Mouse (Mus musculus): ENCODE results near the gene Prdm11.

Gene Prdm11

GRCm38 (mm10) chr2:93045129-93045817 lies 694 bp downstream of the Prdm11 start:
- peak; percentile 97 for DNase-seq

GRCm38 (mm10) chr2:93043449-93044157 lies 2.4 kb downstream of the Prdm11 start:
- DNase-seq, result no peak

- peak; percentile 61 for DNase-seq
Measured at GRCm38 (mm10) chr2:93041470-93041869, 4.5 kb downstream of the Prdm11 start.

GRCm38 (mm10) chr2:93040841-93041240 lies 5.1 kb downstream of the Prdm11 start:
- DNase-seq, result peak; percentile 28

GRCm38 (mm10) chr2:93039706-93040105 lies 6.3 kb downstream of the Prdm11 start:
- peak; percentile 12 for DNase-seq

GRCm38 (mm10) chr2:93039043-93039442 lies 6.9 kb downstream of the Prdm11 start:
- peak; percentile 29 for DNase-seq

- DNase-seq, result peak; percentile 39
Measured at GRCm38 (mm10) chr2:93035631-93036030, 10.3 kb downstream of the Prdm11 start.

GRCm38 (mm10) chr2:93032651-93033050 lies 13.3 kb downstream of the Prdm11 start:
- DNase-seq, result no peak

- DNase-seq, result no peak
Measured at GRCm38 (mm10) chr2:93032049-93032448, 13.9 kb downstream of the Prdm11 start.

GRCm38 (mm10) chr2:93031021-93031420 lies 14.9 kb downstream of the Prdm11 start:
- peak; percentile 70 for DNase-seq

GRCm38 (mm10) chr2:93030101-93030500 lies 15.9 kb downstream of the Prdm11 start:
- peak; percentile 16 for DNase-seq

- DNase-seq, result peak; percentile 70
Measured at GRCm38 (mm10) chr2:93029267-93030060, 16.5 kb downstream of the Prdm11 start.

- DNase-seq, result no peak
Measured at GRCm38 (mm10) chr2:93028865-93029264, 17.1 kb downstream of the Prdm11 start.

- no peak for DNase-seq
Measured at GRCm38 (mm10) chr2:93027713-93028112, 18.3 kb downstream of the Prdm11 start.

GRCm38 (mm10) chr2:93024431-93024830 lies 21.5 kb downstream of the Prdm11 start:
- DNase-seq, result peak; percentile 37

GRCm38 (mm10) chr2:93018854-93019253 lies 27.1 kb downstream of the Prdm11 start:
- no peak for DNase-seq

GRCm38 (mm10) chr2:93017151-93017550 lies 28.8 kb downstream of the Prdm11 start:
- DNase-seq, result peak; percentile 49

GRCm38 (mm10) chr2:93015041-93015440 lies 30.9 kb downstream of the Prdm11 start:
- peak; percentile 65 for DNase-seq

- peak; percentile 68 for DNase-seq
Measured at GRCm38 (mm10) chr2:93014093-93014937, 31.7 kb downstream of the Prdm11 start.

GRCm38 (mm10) chr2:93013415-93014092 lies 32.4 kb downstream of the Prdm11 start:
- no peak for DNase-seq

- DNase-seq, result no peak
Measured at GRCm38 (mm10) chr2:93012976-93013375, 33.0 kb downstream of the Prdm11 start.

GRCm38 (mm10) chr2:93011933-93012332 lies 34.0 kb downstream of the Prdm11 start:
- DNase-seq, result no peak

Measured in thymus, postnatal 4 days (tissue).